Mouse (Mus musculus) ES-Bruce4 (cell line): Measurements from ENCODE around the gene Ahcyl1. TPM values are rescaled to one million over a fixed set of nuclear protein-coding genes. Genes with fewer than 3 reads are reported as not detected.

Experiments
- H3K27ac ChIP-seq: 2 replicates; pipeline ENCODE4 v1.5.1; 2012; ENCODE audit warnings: low read length, inconsistent platforms; ENCODE audit not compliant: insufficient read depth
- H3K27me3 ChIP-seq: 2 replicates; pipeline ENCODE4 v1.6.1; 2012; ENCODE audit warnings: mild to moderate bottlenecking, low read length, inconsistent platforms; ENCODE audit not compliant: control insufficient read depth, poor library complexity, insufficient read depth, severe bottlenecking
- H3K36me3 ChIP-seq: 2 replicates; pipeline ENCODE4 v1.6.1; 2012; ENCODE audit warnings: inconsistent platforms, mild to moderate bottlenecking, low read length, moderate library complexity; ENCODE audit not compliant: control insufficient read depth, poor library complexity, insufficient read depth, severe bottlenecking
- H3K4me1 ChIP-seq: one replicate; pipeline ENCODE4 v1.8.1; 2011; ENCODE audit warnings: low read length; ENCODE audit not compliant: control insufficient read depth, insufficient read depth
- H3K4me3 ChIP-seq: 2 replicates; pipeline ENCODE4 v1.5.1; 2011; ENCODE audit warnings: low read depth, mild to moderate bottlenecking, low read length
- H3K9ac ChIP-seq: 2 replicates; pipeline ENCODE4 v1.6.1; 2012; ENCODE audit warnings: low read depth, mild to moderate bottlenecking, inconsistent platforms; ENCODE audit not compliant: poor library complexity, severe bottlenecking
- H3K9me3 ChIP-seq: replicated peaks from 2 replicates; pipeline ENCODE4 v1.6.1; 2012; ENCODE audit warnings: mild to moderate bottlenecking, low read length, inconsistent platforms; ENCODE audit not compliant: control insufficient read depth, poor library complexity, insufficient read depth, severe bottlenecking
- CTCF ChIP-seq: IDR thresholded peaks from one replicate; pipeline ENCODE4 v1.8.1; 2011; ENCODE audit warnings: low read depth, low read length
- EP300 ChIP-seq: IDR thresholded peaks from 2 replicates; pipeline ENCODE4 v1.6.1; 2011; ENCODE audit warnings: low read depth, low read length; ENCODE audit not compliant: insufficient read depth
- POLR2A ChIP-seq: IDR thresholded peaks from one replicate; pipeline ENCODE4 v1.8.1; 2011; ENCODE audit warnings: low read length; ENCODE audit not compliant: insufficient read depth
- polyA plus RNA-seq: library from polyadenylated mRNA; stranded (reverse); fragments of >200 nt; gene quantifications from 2 replicates; pipeline ENCODE4 v1.2.4, GENCODE M21; 2011; ENCODE audit warnings: low read depth; ENCODE audit not compliant: missing spikeins, insufficient read depth, insufficient read length

The Ahcyl1 gene
- polyA plus RNA-seq, 1 experiment: 179 TPM

DNA sequence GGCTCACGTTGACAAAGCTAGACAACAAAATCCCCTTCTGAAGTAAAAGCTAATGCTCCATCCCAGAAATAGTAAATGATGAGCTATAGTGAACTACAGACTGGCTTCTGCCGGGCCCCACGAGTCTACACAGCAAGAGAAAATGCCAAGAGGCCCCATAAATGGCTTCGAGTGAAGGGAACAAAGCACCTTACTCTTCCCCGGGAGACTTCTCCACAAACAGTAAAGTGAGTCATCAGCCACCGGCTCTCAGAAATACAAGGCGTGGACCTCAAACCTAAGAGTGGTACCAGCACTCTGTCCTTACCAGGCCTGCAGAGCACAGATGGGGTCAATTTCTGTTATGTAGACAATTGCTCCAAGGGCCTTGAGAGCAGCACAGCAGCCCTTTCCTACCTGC is 27.6 kb downstream of the Ahcyl1 start:
- no peak overlapping the region for H3K27ac ChIP-seq
- H3K27me3 ChIP-seq: no peaks in the 10 kb centered on the region
- no peak overlapping the region for H3K4me3 ChIP-seq
- H3K4me1 ChIP-seq: no peaks in the 10 kb centered on the region
- no peak overlapping the region for H3K9ac ChIP-seq
- peaks cover 51% of the 10 kb centered on the region for H3K36me3 ChIP-seq
- H3K9me3 ChIP-seq: no peaks in the 10 kb centered on the region
- no peak for TF ChIP-seq EP300
- TF ChIP-seq POLR2A: no peak
- no peak for TF ChIP-seq CTCF

DNA sequence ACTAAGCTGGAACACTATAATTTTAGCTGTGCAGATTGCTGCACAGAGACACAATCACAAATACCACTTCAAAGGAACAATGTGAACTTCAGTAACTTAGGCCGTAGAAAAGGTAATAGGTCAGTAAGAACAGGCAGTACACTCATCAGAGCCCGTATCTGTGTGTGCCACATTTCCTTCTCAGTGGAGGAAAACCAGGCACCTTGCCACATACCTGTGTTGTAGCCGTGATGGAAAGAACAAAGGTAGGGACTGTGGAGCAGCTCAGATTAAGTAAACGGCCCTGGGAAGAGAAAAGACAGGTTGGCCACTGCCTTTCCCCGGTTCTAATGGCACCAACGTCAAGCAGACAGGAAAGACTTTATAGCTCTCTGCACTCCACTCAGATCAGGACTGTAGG is 28.9 kb downstream of the Ahcyl1 start:
- Histone ChIP-seq H3K4me1 (no peaks in the 10 kb centered on the region), H3K9ac (no peak overlapping the region), H3K27me3 (no peaks in the 10 kb centered on the region), H3K27ac (no peak overlapping the region), H3K9me3 (no peaks in the 10 kb centered on the region), H3K36me3 (peaks cover 51% of the 10 kb centered on the region), H3K4me3 (no peak overlapping the region)
- TF ChIP-seq POLR2A (no peak), CTCF (no peak), EP300 (no peak)

DNA sequence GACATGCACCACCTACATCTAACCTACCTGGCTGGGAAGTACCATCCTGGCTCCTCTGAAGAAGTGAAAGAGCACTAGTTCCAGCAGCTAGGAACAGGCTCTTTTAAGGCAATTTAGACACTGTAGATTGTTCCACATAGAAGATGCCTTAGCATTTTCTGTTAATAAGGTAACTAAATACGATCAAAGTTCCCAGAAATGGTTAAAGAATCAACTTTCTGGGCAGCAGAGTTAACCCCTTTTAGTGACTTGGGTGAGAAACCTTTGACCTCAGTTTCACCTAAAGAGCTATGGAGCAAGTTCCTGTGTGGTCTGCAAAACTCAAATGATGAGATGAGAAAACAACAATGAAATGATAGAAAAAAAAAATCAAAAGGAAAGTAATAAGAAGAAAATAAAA is 31.7 kb downstream of the Ahcyl1 start:
- no peaks in the 10 kb centered on the region for H3K27me3 ChIP-seq
- no peak overlapping the region for H3K4me3 ChIP-seq
- TF ChIP-seq EP300 (no peak), POLR2A (no peak), CTCF (no peak)
- peaks cover 43% of the 10 kb centered on the region for H3K36me3 ChIP-seq
- no peak overlapping the region for H3K27ac ChIP-seq
- no peaks in the 10 kb centered on the region for H3K4me1 ChIP-seq
- no peaks in the 10 kb centered on the region for H3K9me3 ChIP-seq
- H3K9ac ChIP-seq: no peak overlapping the region

DNA sequence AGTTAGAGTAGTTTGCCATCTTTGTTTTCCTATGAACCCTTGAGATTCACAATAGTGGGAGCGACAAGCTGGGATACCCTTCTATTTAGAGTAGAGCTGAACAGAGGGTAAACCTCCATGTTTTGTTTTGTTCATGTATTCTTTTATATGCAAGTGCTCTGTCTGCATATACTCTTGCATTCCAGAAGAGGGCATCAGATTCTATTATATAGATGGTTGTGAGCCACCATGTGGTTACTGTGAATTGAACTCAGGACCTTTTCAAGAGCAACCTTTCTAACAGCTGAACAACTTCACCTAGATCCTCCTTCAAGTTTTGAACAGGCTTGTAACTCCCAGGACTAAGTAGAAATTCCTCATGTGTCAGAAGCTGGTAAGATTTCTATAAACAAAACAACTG is 37.4 kb downstream of the Ahcyl1 start:
- no peak for TF ChIP-seq EP300
- no peak for TF ChIP-seq CTCF
- TF ChIP-seq POLR2A: no peak
- H3K4me1 ChIP-seq: no peaks in the 10 kb centered on the region
- no peak overlapping the region for H3K9ac ChIP-seq
- no peak overlapping the region for H3K27ac ChIP-seq
- H3K9me3 ChIP-seq: no peaks in the 10 kb centered on the region
- H3K36me3 ChIP-seq: peaks cover 4% of the 10 kb centered on the region; the same call in 1 of the 2 replicates
- H3K27me3 ChIP-seq: no peaks in the 10 kb centered on the region
- no peak overlapping the region for H3K4me3 ChIP-seq

DNA sequence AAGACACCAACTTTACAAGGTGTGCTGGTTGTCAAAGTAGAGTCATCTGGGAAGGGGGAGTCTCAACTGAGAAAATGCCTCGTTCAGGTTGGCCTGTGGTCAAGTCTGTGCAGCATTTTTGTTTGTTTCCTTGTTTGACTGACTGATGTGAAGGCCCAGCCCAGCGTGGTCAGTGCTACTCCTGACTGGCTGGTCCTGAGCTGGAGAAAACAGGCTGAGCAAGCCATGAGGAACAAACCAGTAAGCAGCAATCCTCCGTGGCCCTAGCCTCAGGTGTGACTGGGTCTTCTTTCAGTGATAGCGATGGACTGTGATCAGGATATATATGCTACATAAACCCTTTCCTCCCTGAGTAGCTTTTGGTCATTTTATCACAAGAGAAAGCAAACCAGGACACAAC is 39.5 kb downstream of the Ahcyl1 start:
- Histone ChIP-seq H3K9me3 (no peaks in the 10 kb centered on the region), H3K4me3 (no peak overlapping the region), H3K36me3 (peaks cover 3% of the 10 kb centered on the region; the same call in 1 of the 2 replicates), H3K27ac (no peak overlapping the region), H3K4me1 (no peaks in the 10 kb centered on the region), H3K27me3 (no peaks in the 10 kb centered on the region), H3K9ac (no peak overlapping the region)
- no peak for TF ChIP-seq EP300
- no peak for TF ChIP-seq CTCF
- no peak for TF ChIP-seq POLR2A

DNA sequence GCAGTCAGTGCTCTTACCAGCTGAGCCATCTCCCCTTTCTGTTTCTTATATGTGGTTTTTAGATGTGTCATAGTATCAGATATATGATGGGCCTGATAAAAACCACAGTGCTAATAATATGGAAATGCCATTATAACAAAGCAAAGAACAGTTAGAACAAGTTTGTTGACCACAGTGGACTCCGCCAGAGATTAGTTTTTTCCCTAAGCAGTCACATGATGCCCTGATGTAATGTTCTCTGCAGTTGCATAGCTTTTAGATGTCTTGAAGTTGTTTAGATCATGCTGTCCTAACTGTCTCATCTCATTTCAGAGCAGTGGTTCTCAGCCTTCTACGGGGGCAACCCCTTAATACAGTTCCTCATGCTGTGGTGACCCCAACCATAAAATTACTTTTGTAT is 40.2 kb downstream of the Ahcyl1 start:
- H3K9me3 ChIP-seq: no peaks in the 10 kb centered on the region
- H3K4me1 ChIP-seq: no peaks in the 10 kb centered on the region
- no peaks in the 10 kb centered on the region for H3K27me3 ChIP-seq
- no peak overlapping the region for H3K27ac ChIP-seq
- TF ChIP-seq CTCF (no peak), POLR2A (no peak), EP300 (no peak)
- H3K36me3 ChIP-seq: peaks cover 1% of the 10 kb centered on the region; the same call in 1 of the 2 replicates
- H3K4me3 ChIP-seq: no peak overlapping the region
- H3K9ac ChIP-seq: no peak overlapping the region
